Mouse (Mus musculus) T-cell, adult 66 days (primary cell): ENCODE measurements around the gene Emp1. TPM values are rescaled to one million over a fixed set of nuclear protein-coding genes. Genes with fewer than 3 reads are reported as not detected.

Experiments
- total RNA-seq, 2 experiments: library from RNA; stranded (reverse); gene quantifications; 3 replicates in 1 of 2; 4 replicates in 1 of 2; pipeline ENCODE4 v1.2.4; 2023

Emp1 gene
- 1 to 10 TPM; 8.3 to 8.8 TPM for total RNA-seq

GRCm38 (mm10) chr6:135362459-135363159, at the start of gene Emp1:
Emp1 (plus strand) TSS chr6:135362545.

Other genes with a start within 250 kb of the Emp1 start
- not detected for gene Gprc5d, start 244.3 kb upstream of the Emp1 start, total RNA-seq
- gene Fam234b, start 164.6 kb upstream of the Emp1 start, total RNA-seq = 10 to 100 TPM; 23.9 to 24.9 TPM
- gene Hebp1, start 164.5 kb upstream of the Emp1 start, total RNA-seq = 10 to 100 TPM; 21.9 to 35.9 TPM
- gene Gsg1, start 108.2 kb upstream of the Emp1 start, total RNA-seq = not detected
- gene Pbp2, start 52.1 kb upstream of the Emp1 start, total RNA-seq = not detected